Mouse (Mus musculus) urinary bladder, postnatal 14 days (tissue): ENCODE data around the gene Hsd17b13.
"Not testable (repeated sequence)": the region's sequence is repeated elsewhere in the genome, so short reads cannot be mapped to it uniquely, and the experiment has no call there.

Experiments used
- DNase-seq: peaks from one replicate; pipeline ENCODE4 v3.0.0; 2021; ENCODE audit warnings: low spot score

The Hsd17b13 gene

GRCm38 (mm10) chr5:103977297-103977696 lies at the start of gene Hsd17b13:
Gene Hsd17b13 (minus strand): TSS chr5:103977410.
- no peak for DNase-seq

GRCm38 (mm10) chr5:104025245-104025854 lies 48.1 kb upstream of the Hsd17b13 start:
- DNase-seq: no peak

- DNase-seq: no peak
These were observed 47.6 kb upstream of the Hsd17b13 start for GRCm38 (mm10) chr5:104024762-104025161.

- DNase-seq: not testable (repeated sequence)
These were observed 47.0 kb upstream of the Hsd17b13 start for GRCm38 (mm10) chr5:104024193-104024592.

- DNase-seq: no peak
These were observed 46.2 kb upstream of the Hsd17b13 start for GRCm38 (mm10) chr5:104023289-104024020.

- no peak for DNase-seq
These were observed 45.3 kb upstream of the Hsd17b13 start for GRCm38 (mm10) chr5:104022558-104022957.

GRCm38 (mm10) chr5:104021597-104022378 lies 44.6 kb upstream of the Hsd17b13 start, which contains the start of gene Hsd17b11:
Gene Hsd17b11 (minus strand): TSS chr5:104021919.
- peak; percentile 93 for DNase-seq

- no peak for DNase-seq
These were observed 34.2 kb upstream of the Hsd17b13 start for GRCm38 (mm10) chr5:104011419-104011818.

- DNase-seq: no peak
These were observed 33.1 kb upstream of the Hsd17b13 start for GRCm38 (mm10) chr5:104010261-104010660.

GRCm38 (mm10) chr5:104009421-104009820 lies 32.2 kb upstream of the Hsd17b13 start:
- no peak for DNase-seq

GRCm38 (mm10) chr5:104007801-104008200 lies 30.6 kb upstream of the Hsd17b13 start:
- DNase-seq: no peak

GRCm38 (mm10) chr5:104006811-104007210 lies 29.6 kb upstream of the Hsd17b13 start:
- no peak for DNase-seq

- DNase-seq: no peak
These were observed 26.7 kb upstream of the Hsd17b13 start for GRCm38 (mm10) chr5:104003955-104004354.

GRCm38 (mm10) chr5:104003256-104003931 lies 26.2 kb upstream of the Hsd17b13 start:
- DNase-seq: no peak

- DNase-seq: no peak
These were observed 25.5 kb upstream of the Hsd17b13 start for GRCm38 (mm10) chr5:104002549-104003255.

GRCm38 (mm10) chr5:103999738-104000137 lies 22.5 kb upstream of the Hsd17b13 start:
- DNase-seq: peak; percentile 86

GRCm38 (mm10) chr5:103998739-103999138 lies 21.5 kb upstream of the Hsd17b13 start:
- DNase-seq: peak; percentile 34

GRCm38 (mm10) chr5:103995181-103995580 lies 18.0 kb upstream of the Hsd17b13 start:
- DNase-seq: no peak

GRCm38 (mm10) chr5:103994669-103995068 lies 17.5 kb upstream of the Hsd17b13 start:
- no peak for DNase-seq

- DNase-seq: no peak
These were observed 16.4 kb upstream of the Hsd17b13 start for GRCm38 (mm10) chr5:103993601-103994000.

- no peak for DNase-seq
These were observed 15.6 kb upstream of the Hsd17b13 start for GRCm38 (mm10) chr5:103992831-103993230.
